Mouse (Mus musculus): ENCODE data around the gene Smndc1. TPM values are rescaled to one million over a fixed set of nuclear protein-coding genes. Genes with fewer than 3 reads are reported as not detected.

Gene Smndc1
- total RNA-seq, 2 experiments from 2014 or later: 38.6 to 45.1 TPM

GRCm38 (mm10) chr19:53355065-53355464 is 35.3 kb downstream of the Smndc1 start:
- intact Hi-C loops (cut with DNase I): no loop called here
- peak; percentile 60 for DNase-seq

DNA sequence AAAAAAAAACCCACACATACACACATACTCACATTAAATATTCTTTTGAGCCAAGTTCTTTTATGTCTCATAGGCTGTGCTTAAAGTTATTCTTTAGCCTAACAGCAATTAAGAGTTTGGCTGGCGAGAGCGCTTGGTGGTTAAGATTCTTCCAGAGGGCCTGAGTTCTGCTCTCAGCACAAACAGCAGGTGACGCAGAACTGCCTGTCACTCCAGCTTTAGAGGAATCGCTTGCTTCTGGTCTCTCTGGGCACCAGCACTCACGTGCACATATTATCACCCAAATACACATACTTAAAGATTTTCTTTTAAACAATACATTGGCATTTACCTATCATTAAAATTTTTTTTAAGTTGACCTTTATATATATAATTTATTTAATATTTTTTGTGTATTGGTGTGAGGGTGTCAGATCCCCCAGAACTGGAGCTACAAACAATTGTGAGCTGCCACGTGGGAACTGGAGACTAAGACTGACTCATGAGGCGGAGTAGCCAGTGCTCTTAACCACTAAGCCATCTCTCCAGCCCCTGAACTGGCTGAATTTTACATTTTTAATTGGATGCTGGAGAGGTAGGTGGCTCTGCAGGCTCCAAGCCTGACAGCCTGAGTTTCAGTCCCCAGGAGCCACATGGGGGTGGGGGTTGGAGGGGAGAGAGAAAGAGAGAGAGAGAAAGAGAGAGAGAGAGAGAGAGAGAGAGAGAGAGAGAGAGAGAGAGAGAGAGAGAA is 35.9 kb downstream of the Smndc1 start:
- intact Hi-C loops (cut with DNase I): no loop called here
- DNase-seq: no peak

DNA sequence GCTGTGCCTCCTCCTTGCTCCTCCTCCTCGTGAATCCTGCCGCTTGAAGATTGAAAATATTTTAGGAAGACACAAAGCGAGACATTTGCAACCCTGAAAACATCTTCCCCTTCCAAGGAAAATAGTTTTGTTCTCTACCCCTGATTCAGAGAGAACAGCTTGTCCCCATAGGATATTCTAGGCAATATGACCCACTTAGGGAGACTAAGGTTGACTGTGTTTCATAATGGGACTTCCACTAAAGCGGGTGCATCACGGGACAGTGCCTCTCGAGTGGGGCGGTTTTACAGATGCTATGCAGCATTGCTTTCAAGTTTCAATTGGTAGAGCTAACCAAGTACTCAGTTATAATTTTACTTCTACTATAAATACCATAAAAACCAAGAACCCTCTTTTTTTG is 36.5 kb downstream of the Smndc1 start:
- intact Hi-C loops (cut with DNase I): no loop called here
- DNase-seq: no peak

- intact Hi-C loops (cut with DNase I): no loop called here
- no peak for DNase-seq
Measured at GRCm38 (mm10) chr19:53345766-53346165, 44.6 kb downstream of the Smndc1 start.

DNA sequence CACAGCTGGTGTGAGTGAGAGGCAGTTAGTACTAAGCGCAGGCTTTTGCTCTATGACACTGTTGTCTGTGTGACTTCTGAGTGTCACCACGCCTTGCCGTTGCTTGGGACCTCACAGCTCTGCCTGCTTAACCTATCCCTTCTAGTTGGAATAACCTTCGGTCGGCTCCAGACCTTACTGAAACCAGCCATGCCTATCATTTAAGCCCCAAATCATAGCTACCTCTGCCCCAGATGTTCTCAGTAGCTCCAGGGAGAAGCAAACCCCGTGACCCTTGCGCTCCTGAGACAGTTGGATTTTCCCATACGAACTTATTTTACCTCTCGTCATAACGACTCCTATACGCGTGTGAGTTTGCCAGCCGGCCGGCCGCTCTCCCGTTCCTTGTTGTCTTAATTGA is 46.3 kb downstream of the Smndc1 start:
- DNase-seq: no peak
- intact Hi-C loops (cut with DNase I): no loop called here

GRCm38 (mm10) chr19:53343174-53343881 is 47.0 kb downstream of the Smndc1 start:
- intact Hi-C loops (cut with DNase I): no loop called here
- no peak for DNase-seq

DNA sequence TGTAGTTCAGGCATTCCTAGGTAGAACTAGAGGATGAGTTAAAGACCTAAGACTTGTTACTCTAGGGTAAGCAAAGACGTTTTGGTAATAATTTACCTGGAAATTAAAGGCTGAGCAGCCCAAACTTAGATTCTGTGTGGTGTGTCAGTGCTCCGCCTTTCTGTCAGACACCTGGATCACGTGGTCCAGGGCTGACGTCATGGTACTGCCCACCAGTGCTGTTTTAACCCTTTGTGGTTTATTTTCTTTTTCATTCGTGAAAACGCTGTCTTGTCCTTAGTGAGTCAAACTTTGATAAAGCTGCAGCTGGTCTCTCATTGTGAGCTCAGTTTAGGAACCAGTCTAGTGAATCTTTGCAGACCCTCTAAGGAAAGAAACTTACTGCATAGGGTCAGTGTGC is 50.0 kb downstream of the Smndc1 start:
- no peak for DNase-seq
- intact Hi-C loops (cut with DNase I): no loop called here

DNA sequence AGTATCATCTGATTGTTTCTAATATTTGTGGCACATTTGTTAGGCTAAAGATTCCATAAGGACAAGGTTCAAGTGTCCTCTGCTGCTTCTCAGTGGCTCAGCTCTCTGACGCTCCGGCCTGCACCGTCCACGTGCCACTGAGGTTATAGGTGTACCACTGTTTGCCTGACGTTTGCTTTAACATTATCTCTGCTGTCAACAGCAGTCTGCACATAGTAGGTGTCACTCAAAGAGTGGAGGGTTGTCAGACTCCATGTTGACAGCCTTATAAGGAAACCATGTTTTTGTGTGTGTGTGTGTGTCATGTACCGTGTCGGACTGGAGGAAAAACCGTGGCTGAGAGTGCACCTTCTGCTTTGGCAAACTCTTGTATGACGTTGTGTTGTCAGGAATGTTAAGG is 55.1 kb downstream of the Smndc1 start:
- no peak for DNase-seq
- intact Hi-C loops (cut with DNase I): no loop called here

- no peak for DNase-seq
- intact Hi-C loops (cut with DNase I): no loop called here
Measured at GRCm38 (mm10) chr19:53333730-53334129, 56.6 kb downstream of the Smndc1 start.

DNA sequence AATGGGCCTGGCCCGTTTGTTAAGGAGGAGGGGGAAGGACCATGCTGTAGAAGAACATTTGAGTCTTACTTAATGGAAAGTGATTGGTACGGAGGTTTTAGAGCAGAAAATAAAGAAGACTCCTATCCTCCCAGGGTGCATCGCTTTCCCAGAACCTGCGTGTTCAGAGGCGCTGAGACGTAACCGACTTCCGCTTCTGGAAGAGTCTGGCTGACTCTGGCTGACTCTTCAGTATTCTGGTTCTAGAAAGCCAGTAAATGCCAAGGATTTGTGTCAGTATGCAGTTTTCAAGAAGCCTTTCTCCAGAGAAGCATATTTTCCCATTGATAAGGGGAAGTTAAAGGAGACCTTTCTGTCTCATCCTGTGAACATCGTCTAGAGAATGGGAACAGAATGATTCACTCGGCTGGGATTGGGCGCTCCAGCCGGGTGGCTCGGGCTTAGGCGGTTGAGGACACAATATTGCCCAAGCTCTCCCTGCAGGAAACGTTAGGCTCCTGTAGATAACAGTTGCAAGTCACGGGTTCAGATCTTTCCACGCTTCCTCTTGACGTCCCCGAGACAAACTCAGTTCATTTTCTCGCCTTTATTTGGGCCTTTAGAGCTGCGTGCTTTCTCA is 58.4 kb downstream of the Smndc1 start:
- intact Hi-C loops (cut with DNase I): no loop called here
- DNase-seq: no peak

- DNase-seq: peak; percentile 81
- intact Hi-C loops (cut with DNase I): no loop called here
Measured at GRCm38 (mm10) chr19:53329992-53330381, 60.4 kb downstream of the Smndc1 start.

Other genes with a start within 250 kb of the Smndc1 start
- 10 to 100 TPM; 32.5 to 34.7 TPM for gene Mxi1, start 80.1 kb downstream of the Smndc1 start, total RNA-seq (2021)
- gene Gm10197, start 18.8 kb downstream of the Smndc1 start, total RNA-seq (2021): not detected
- gene Dusp5, start 138.5 kb upstream of the Smndc1 start, total RNA-seq (2021): 1 to 10 TPM; 2.7 to 4.3 TPM
- gene Nutf2-ps1, start 198.5 kb upstream of the Smndc1 start, total RNA-seq (2021): 10 to 100 TPM; 67.0 to 78.7 TPM
- gene Smc3, start 209.8 kb upstream of the Smndc1 start, total RNA-seq (2021): 10 to 100 TPM; 52.0 to 56.2 TPM